In genomic region chr17:29267931-29268681, GRCm38 (mm10) we compare ENCODE assay signal across 8 mouse cellular contexts. TPM values are rescaled to one million over a fixed set of nuclear protein-coding genes. Genes with fewer than 3 reads are reported as not detected.
DNase-seq lines count a peak whose midpoint lies in the region; ATAC-seq and TF ChIP-seq lines count a peak whose summit lies in the region.

No protein-coding gene starts in this region.

- 61% methylated on average over 6 of the region's 6 CpGs for WGBS in hindbrain, embryonic 11.5 days
- 57% methylated on average over 6 of the region's 6 CpGs for WGBS in liver, embryonic 13.5 days (ENCODE audit: insufficient replicate concordance)
- 38% methylated on average over 6 of the region's 6 CpGs for WGBS in stomach, postnatal 0 days

- peak; percentile 43; the same call in 1 of the 2 replicates for ATAC-seq in hindbrain, embryonic 11.5 days (ENCODE audit: low FRiP score)
- ATAC-seq in liver, embryonic 13.5 days (ENCODE audit: low read depth): peak; percentile 6; the same call in 1 of the 2 replicates
- peak; percentile 77 for ATAC-seq in stomach, postnatal 0 days (ENCODE audit: low FRiP score, low TSS enrichment)
- no peak for ATAC-seq in megakaryocyte-erythroid progenitor cell, adult 5-6 weeks (replicated peaks; ENCODE audit: low FRiP score, low TSS enrichment, poor library complexity, severe bottlenecking)

- no peak overlapping the region; the same call in 1 of the 2 replicates for H3K27ac ChIP-seq in hindbrain, embryonic 11.5 days (ENCODE audit: low read depth, low read length)
- peak overlapping the region; percentile 94 for H3K27ac ChIP-seq in liver, embryonic 13.5 days
- H3K27ac ChIP-seq in stomach, postnatal 0 days (replicated peaks): peak overlapping the region; percentile 99

- no peak for TF ChIP-seq EP300 in stomach, postnatal 0 days (optimal IDR thresholded peaks at IDR 0.05)

- DNase-seq in urinary bladder, postnatal 25 days (ENCODE audit: low spot score): peak; percentile 33
- DNase-seq in urinary bladder, adult 2 months (ENCODE audit: low spot score): no peak
- DNase-seq in hindbrain, embryonic 11.5 days (ENCODE audit: low spot score): no peak
- DNase-seq in liver, embryonic 13.5 days: no peak
- peak; percentile 74 for DNase-seq in stomach, postnatal 0 days (ENCODE audit: low spot score)
- no peak for DNase-seq in right cerebral cortex, postnatal 36 days (ENCODE audit: low spot score in 2 of 2)
- DNase-seq in adrenal gland, adult 8-10 months: no peak

- H3K4me2 ChIP-seq in hindbrain, embryonic 11.5 days (replicated peaks; ENCODE audit: low read depth, low read length): peak overlapping the region; percentile 19; the same call in 1 of the 2 replicates
- H3K4me2 ChIP-seq in liver, embryonic 13.5 days: peak overlapping the region; percentile 86
- H3K4me2 ChIP-seq in stomach, postnatal 0 days (replicated peaks; ENCODE audit: low read depth): peak overlapping the region; percentile 70

- H3K27me3 ChIP-seq in hindbrain, embryonic 11.5 days (ENCODE audit: control insufficient read depth, insufficient read depth, low read length): no peaks in the 10 kb centered on the region
- H3K27me3 ChIP-seq in liver, embryonic 13.5 days: no peaks in the 10 kb centered on the region
- H3K27me3 ChIP-seq in stomach, postnatal 0 days (ENCODE audit: control insufficient read depth, insufficient read depth, low read length): no peaks in the 10 kb centered on the region

- no peaks in the 10 kb centered on the region for H3K9me3 ChIP-seq in hindbrain, embryonic 11.5 days (ENCODE audit: control insufficient read depth, low read length)
- no peaks in the 10 kb centered on the region for H3K9me3 ChIP-seq in liver, embryonic 13.5 days (replicated peaks)
- H3K9me3 ChIP-seq in stomach, postnatal 0 days (ENCODE audit: control insufficient read depth, low read length): no peaks in the 10 kb centered on the region

- 0 out of 2 replicates have a peak, but pooled peaks cover 3% of the 10 kb centered on the region for H3K4me1 ChIP-seq in hindbrain, embryonic 11.5 days (replicated peaks; ENCODE audit: control insufficient read depth, insufficient read depth, low read length)
- H3K4me1 ChIP-seq in liver, embryonic 13.5 days (replicated peaks): peaks cover 49% of the 10 kb centered on the region
- peaks cover 3% of the 10 kb centered on the region; the same call in 1 of the 2 replicates for H3K4me1 ChIP-seq in stomach, postnatal 0 days (replicated peaks; ENCODE audit: control insufficient read depth, insufficient read depth)

- no peak for TF ChIP-seq CTCF in stomach, postnatal 0 days (IDR thresholded peaks at IDR 0.05; ENCODE audit: low read depth)

- H3K36me3 ChIP-seq in hindbrain, embryonic 11.5 days (ENCODE audit: control insufficient read depth, insufficient read depth, low read length): no peaks in the 10 kb centered on the region
- H3K36me3 ChIP-seq in liver, embryonic 13.5 days: no peaks in the 10 kb centered on the region
- H3K36me3 ChIP-seq in stomach, postnatal 0 days (ENCODE audit: control insufficient read depth, insufficient read depth, low read length): no peaks in the 10 kb centered on the region

- H3K4me3 ChIP-seq in hindbrain, embryonic 11.5 days (ENCODE audit: low read depth, low read length): peak overlapping the region; percentile 84
- H3K4me3 ChIP-seq in liver, embryonic 13.5 days (replicated peaks): peak overlapping the region; percentile 83
- peak overlapping the region; percentile 75 for H3K4me3 ChIP-seq in stomach, postnatal 0 days (ENCODE audit: low read depth, low read length)

- H3K9ac ChIP-seq in hindbrain, embryonic 11.5 days (ENCODE audit: low read depth, low read length): no peak overlapping the region
- H3K9ac ChIP-seq in liver, embryonic 13.5 days: peak overlapping the region; percentile 94
- peak overlapping the region; percentile 43 for H3K9ac ChIP-seq in stomach, postnatal 0 days (ENCODE audit: low read length)

RNA-seq across cellular contexts. Expression of gene BC004004, which starts 0.5 kb away (rescaled TPM):
- 94.6 and 101 TPM in 2 replicates for polyA plus RNA-seq in urinary bladder, adult 2 months (2012; rRNA removed)
- 75.5 and 79.4 TPM in 2 replicates for polyA plus RNA-seq in hindbrain, embryonic 11.5 days (2014; fragmentation: Nextera tagmentation; extraction: Ambion mirVana)
- 54.2 and 55.3 TPM in 2 replicates for polyA plus RNA-seq in liver, embryonic 13.5 days (2015; fragmentation: Nextera tagmentation; extraction: Ambion mirVana)
- polyA plus RNA-seq in stomach, postnatal 0 days (2015; fragmentation: Nextera tagmentation; extraction: Ambion mirVana): 91.2 and 97.2 TPM in 2 replicates
- 81.8 and 82.3 TPM in 2 replicates for total RNA-seq in megakaryocyte-erythroid progenitor cell, adult 5-6 weeks (2014; fragmentation: Nextera tagmentation)
- total RNA-seq in megakaryocyte-erythroid progenitor cell, adult 5-6 weeks (2017): 60.4 and 66.0 TPM in 2 replicates
- total RNA-seq in adrenal gland, adult 8-10 months (2022): 100 to 1,000 TPM in 3 of 4 experiments, 10 to 100 TPM in 1; 96.9 to 138 (median 122) TPM

RNA-seq across cellular contexts. Expression of gene Ppil1, which starts 4.1 kb away (rescaled TPM):
- polyA plus RNA-seq in urinary bladder, adult 2 months (2012; rRNA removed): 27.9 and 31.3 TPM in 2 replicates
- polyA plus RNA-seq in hindbrain, embryonic 11.5 days (2014; fragmentation: Nextera tagmentation; extraction: Ambion mirVana): 128 and 142 TPM in 2 replicates
- 117 and 120 TPM in 2 replicates for polyA plus RNA-seq in liver, embryonic 13.5 days (2015; fragmentation: Nextera tagmentation; extraction: Ambion mirVana)
- 64.6 and 65.9 TPM in 2 replicates for polyA plus RNA-seq in stomach, postnatal 0 days (2015; fragmentation: Nextera tagmentation; extraction: Ambion mirVana)
- total RNA-seq in megakaryocyte-erythroid progenitor cell, adult 5-6 weeks (2014; fragmentation: Nextera tagmentation): 80.9 and 99.0 TPM in 2 replicates
- total RNA-seq in megakaryocyte-erythroid progenitor cell, adult 5-6 weeks (2017): 82.9 and 105 TPM in 2 replicates
- total RNA-seq in adrenal gland, adult 8-10 months (2022): 10 to 100 TPM; 24.3 to 27.2 (median 25.8) TPM

RNA-seq across cellular contexts. Expression of gene Cpne5, which starts 30.1 kb away (rescaled TPM):
- 0.56 and 1.0 TPM in 2 replicates for polyA plus RNA-seq in urinary bladder, adult 2 months (2012; rRNA removed)
- 3.7 and 4.2 TPM in 2 replicates for polyA plus RNA-seq in hindbrain, embryonic 11.5 days (2014; fragmentation: Nextera tagmentation; extraction: Ambion mirVana)
- 0.27 and 0.34 TPM in 2 replicates for polyA plus RNA-seq in liver, embryonic 13.5 days (2015; fragmentation: Nextera tagmentation; extraction: Ambion mirVana)
- 4.8 and 5.3 TPM in 2 replicates for polyA plus RNA-seq in stomach, postnatal 0 days (2015; fragmentation: Nextera tagmentation; extraction: Ambion mirVana)
- 0.17 TPM in 1 of 2 replicates, not detected in the other for total RNA-seq in megakaryocyte-erythroid progenitor cell, adult 5-6 weeks (2014; fragmentation: Nextera tagmentation)
- 0.38 TPM in 1 of 2 replicates, not detected in the other for total RNA-seq in megakaryocyte-erythroid progenitor cell, adult 5-6 weeks (2017)
- under 1 TPM; 0.22 to 0.52 (median 0.37) TPM for total RNA-seq in adrenal gland, adult 8-10 months (2022)

RNA-seq across cellular contexts. Expression of gene Pi16, which starts 49.4 kb away (rescaled TPM):
- 405 and 508 TPM in 2 replicates for polyA plus RNA-seq in urinary bladder, adult 2 months (2012; rRNA removed)
- polyA plus RNA-seq in hindbrain, embryonic 11.5 days (2014; fragmentation: Nextera tagmentation; extraction: Ambion mirVana): 0.32 and 0.67 TPM in 2 replicates
- 0.30 and 0.32 TPM in 2 replicates for polyA plus RNA-seq in liver, embryonic 13.5 days (2015; fragmentation: Nextera tagmentation; extraction: Ambion mirVana)
- 1.3 TPM in 2 replicates for polyA plus RNA-seq in stomach, postnatal 0 days (2015; fragmentation: Nextera tagmentation; extraction: Ambion mirVana)
- 0.32 TPM in 1 of 2 replicates, not detected in the other for total RNA-seq in megakaryocyte-erythroid progenitor cell, adult 5-6 weeks (2014; fragmentation: Nextera tagmentation)
- not detected in 2 replicates for total RNA-seq in megakaryocyte-erythroid progenitor cell, adult 5-6 weeks (2017)
- 10 to 100 TPM in 3 of 4 experiments, 1 to 10 TPM in 1; 9.0 to 16.7 (median 14.0) TPM for total RNA-seq in adrenal gland, adult 8-10 months (2022)

Comparison
In these comparisons a context has a peak if more than half of its experiments do, and no peak if none do; other contexts are left out.
1. DNase-seq: peak in urinary bladder, postnatal 25 days (single experiment) and stomach, postnatal 0 days (single experiment); none in urinary bladder, adult 2 months (single experiment), hindbrain, embryonic 11.5 days (single experiment), liver, embryonic 13.5 days (single experiment), right cerebral cortex, postnatal 36 days (0 of 2) and adrenal gland, adult 8-10 months (single experiment).
2. H3K4me2 ChIP-seq: peak in every context shown above with its lines; median percentile 86 in liver, embryonic 13.5 days; 70 in stomach, postnatal 0 days; 19 in hindbrain, embryonic 11.5 days.
3. Peak in every context shown above with its lines, with median percentiles within 50 percentile points of each other: H3K4me3 ChIP-seq.